Mouse (Mus musculus) stomach, postnatal 0 days (tissue): Measurements from ENCODE around the gene Gm6034.
"Not testable (repeated sequence)": the region's sequence is repeated elsewhere in the genome, so short reads cannot be mapped to it uniquely, and the experiment has no call there.

ENCODE experiments used
- CTCF ChIP-seq: IDR thresholded peaks from 2 replicates; pipeline ENCODE4 v1.5.1; 2016; ENCODE audit warnings: antibody characterized with exemption, low read depth, mild to moderate bottlenecking, moderate library complexity
- EP300 ChIP-seq: optimal IDR thresholded peaks from 2 replicates; pipeline ENCODE3; 2016; ENCODE audit warnings: antibody characterized with exemption

DNA sequence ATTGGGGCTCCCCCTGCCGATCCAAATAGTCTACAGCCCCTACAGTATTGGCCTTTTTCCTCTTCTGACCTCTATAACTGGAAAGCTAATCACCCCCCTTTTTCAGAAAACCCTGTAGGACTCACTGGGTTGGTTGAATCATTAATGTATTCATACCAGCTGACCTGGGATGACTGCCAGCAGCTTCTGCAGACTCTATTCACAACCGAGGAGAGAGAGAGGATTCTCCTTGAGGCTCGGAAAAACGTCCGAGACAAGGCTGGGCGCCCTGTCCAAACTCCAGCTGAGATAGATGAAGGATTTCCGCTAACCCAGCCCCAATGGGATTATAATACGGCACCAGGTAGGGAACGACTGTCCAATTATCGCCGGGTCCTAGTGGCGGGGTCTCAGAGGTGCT lies 59.3 kb downstream of the Gm6034 start:
- TF ChIP-seq CTCF, EP300: not testable (repeated sequence)
